Mouse (Mus musculus): ENCODE results near the gene Gm10720. TPM values are rescaled to one million over a fixed set of nuclear protein-coding genes. Genes with fewer than 3 reads are reported as not detected.
A peak's percentile ranks its signal among the peaks of the same experiment; 100 is the strongest.
"Not testable (repeated sequence)": the region's sequence is repeated elsewhere in the genome, so short reads cannot be mapped to it uniquely, and the experiment has no call there.

Gene Gm10720
- polyA plus RNA-seq (2012; rRNA removed): not detected in 2 replicates

DNA sequence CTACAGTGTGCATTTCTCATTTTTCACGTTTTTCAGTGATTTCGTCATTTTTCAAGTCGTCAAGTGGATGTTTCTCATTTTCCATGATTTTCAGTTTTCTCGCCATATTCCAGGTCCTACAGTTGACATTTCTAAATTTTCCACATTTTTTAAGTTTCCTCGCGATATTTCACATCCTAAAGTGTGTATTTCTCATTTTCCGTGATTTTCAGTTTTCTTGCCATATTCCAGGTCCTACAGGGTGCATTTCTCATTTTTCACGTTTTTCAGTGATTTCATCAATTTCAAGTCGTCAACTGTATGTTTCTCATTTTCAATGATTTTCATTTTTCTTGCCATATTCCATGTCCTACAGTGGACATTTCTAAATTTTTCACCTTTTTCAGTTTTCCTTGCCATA, at the start of gene Gm10720:
TSS of gene Gm10720 (plus strand) at position 301 of the 400 bp plus-strand sequence.
- DNase-seq (ENCODE audit: low read depth, low spot score): not testable (repeated sequence)
- 72% methylated on average over 5 of the region's 9 CpGs for WGBS

DNA sequence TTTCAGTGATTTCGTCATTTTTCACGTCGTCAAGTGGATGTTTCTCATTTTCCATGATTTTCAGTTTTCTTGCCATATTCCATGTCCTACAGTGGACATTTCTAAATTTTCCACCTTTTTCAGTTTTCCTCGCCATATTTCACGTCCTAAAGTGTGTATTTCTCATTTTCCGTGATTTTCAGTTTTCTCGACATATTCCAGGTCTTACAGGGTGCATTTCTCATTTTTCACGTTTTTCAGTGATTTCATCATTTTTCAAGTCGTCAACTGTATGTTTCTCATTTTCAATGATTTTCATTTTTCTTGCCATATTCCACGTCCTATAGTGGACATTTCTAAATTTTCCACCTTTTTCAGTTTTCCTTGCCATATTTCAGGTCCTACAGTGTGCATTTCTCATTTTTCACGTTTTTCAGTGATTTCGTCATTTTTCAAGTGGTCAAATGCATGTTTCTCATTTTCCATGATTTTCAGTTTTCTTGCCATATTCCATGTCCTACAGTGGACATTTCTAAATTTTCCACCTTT, 14.9 kb upstream of the Gm10720 start, which contains the start of gene Gm10722:
TSS of gene Gm10722 (plus strand) at position 478 of the 528 bp plus-strand sequence.
- 75% methylated on average over 12 of the region's 12 CpGs for WGBS
- DNase-seq (ENCODE audit: low read depth, low spot score): peak; percentile 19

DNA sequence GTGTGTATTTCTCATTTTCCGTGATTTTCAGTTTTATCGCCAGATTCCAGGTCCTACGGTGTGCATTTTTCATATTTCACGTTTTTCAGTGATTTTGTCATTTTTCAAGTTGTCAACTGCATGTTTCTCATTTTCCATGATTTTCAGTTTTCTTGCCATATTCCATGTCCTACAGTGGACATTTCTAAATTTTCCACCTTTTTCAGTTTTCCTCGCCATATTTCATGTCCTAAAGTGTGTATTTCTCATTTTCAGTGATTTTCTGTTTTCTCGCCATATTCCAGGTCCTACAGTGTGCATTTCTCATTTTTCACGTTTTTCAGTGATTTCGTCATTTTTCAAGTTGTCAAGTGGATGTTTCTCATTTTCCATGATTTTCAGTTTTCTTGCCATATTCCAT, 14.4 kb upstream of the Gm10720 start:
- 66% methylated on average over 8 of the region's 8 CpGs for WGBS
- DNase-seq (ENCODE audit: low read depth, low spot score): not testable (repeated sequence)

DNA sequence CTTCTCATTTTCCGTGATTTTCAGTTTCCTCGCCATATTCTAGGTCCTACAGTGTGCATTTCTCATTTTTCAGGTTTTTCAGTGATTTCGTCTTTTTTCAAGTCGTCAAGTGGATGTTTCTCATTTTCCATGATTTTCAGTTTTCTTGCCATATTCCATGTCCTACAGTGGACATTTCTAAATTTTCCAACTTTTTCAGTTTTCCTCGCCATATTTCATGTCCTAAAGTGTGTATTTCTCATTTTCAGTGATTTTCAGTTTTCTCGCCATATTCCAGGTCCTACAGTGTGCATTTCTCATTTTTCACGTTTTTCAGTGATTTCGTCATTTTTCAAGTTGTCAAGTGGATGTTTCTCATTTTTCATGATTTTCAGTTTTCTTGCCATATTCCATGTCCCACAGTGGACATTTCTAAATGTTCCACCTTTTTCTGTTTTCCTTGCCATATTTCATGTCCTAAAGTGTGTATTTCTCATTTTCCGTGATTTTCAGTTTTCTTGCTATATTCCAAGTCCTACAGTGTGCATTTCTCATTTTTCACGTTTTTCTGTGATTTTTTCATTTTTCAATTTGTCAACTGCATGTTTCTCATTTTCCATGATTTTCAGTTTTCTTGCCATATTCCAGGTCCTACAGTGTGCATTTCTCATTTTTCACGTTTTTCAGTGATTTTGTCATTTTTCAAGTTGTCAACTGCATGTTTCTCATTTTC, 13.3 kb upstream of the Gm10720 start:
- peak; percentile 1 for DNase-seq (ENCODE audit: low read depth, low spot score)

DNA sequence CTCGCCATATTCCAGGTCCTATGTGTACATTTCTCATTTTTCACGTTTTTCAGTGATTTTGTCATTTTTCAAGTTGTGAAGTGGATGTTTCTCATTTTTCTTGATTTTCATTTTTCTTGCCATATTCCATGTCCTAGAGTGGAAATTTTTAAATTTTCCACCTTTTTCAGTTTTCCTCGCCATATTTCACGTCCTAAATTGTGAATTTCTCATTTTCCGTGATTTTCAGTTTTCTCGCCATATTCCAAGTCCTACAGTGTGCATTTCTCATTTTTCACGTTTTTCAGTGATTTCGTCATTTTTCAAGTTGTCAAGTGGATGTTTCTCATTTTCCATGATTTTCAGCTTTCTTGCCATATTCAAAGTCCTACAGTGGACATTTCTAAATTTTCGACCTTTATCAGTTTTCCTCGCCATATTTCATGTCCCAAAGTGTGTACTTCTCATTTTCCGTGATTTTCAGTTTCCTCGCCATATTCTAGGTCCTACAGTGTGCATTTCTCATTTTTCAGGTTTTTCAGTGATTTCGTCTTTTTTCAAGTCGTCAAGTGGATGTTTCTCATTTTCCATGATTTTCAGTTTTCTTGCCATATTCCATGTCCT, 12.6 kb upstream of the Gm10720 start, which contains the start of gene Gm11168:
TSS of gene Gm11168 (plus strand) at position 553 of the 603 bp plus-strand sequence.
- WGBS: 76% methylated on average over 6 of the region's 14 CpGs
- not testable (repeated sequence) for DNase-seq (ENCODE audit: low read depth, low spot score)

More for the DNA sequence above, 13.3 kb upstream of the Gm10720 start:
- WGBS: 68% methylated on average over 9 of the region's 11 CpGs

DNA sequence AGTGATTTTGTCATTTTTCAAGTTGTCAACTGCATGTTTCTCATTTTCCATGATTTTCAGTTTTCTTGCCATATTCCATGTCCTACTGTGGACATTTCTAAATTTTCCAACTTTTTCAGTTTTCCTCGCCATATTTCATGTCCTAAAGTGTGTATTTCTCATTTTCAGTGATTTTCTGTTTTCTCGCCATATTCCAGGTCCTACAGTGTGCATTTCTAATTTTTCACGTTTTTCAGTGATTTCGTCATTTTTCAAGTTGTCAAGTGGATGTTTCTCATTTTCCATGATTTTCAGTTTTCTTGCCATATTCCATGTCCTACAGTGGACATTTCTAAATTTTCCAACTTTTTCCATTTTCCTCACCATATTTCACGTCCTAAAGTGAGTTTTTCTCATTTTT, 9.3 kb upstream of the Gm10720 start:
- not testable (repeated sequence) for DNase-seq (ENCODE audit: low read depth, low spot score)
- 85% methylated on average over 1 of the region's 5 CpGs for WGBS

DNA sequence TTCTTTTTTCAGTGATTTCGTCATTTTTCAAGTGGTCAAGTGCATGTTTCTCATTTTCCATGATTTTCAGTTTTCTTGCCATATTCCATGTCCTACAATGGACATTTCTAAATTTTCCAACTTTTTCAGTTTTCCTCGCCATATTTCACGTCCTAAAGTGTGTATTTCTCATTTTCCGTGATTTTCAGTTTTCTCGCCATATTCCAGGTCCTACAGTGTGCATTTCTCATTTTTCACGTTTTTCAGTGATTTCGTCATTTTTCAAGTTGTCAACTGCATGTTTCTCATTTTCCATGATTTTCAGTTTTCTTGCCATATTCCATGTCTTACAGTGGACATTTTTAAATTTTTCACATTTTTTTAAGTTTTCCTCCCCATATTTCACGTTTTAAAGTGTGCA, 8.8 kb upstream of the Gm10720 start:
- 73% methylated on average over 8 of the region's 8 CpGs for WGBS

DNA sequence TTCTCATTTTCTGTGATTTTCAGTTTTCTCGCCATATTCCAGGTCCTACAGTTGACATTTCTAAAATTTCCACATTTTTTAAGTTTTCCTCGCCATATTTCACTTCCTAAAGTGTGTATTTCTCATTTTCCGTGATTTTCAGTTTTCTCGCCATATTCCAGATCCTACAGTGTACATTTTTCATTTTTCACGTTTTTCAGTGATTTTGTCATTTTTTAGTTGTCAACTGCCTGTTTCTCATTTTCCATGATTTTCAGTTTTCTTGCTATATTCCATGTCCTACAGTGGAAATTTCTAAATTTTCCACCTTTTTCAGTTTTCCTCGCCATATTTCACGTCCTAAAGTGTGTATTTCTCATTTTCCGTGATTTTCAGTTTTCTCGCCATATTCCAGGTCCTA, 8.2 kb upstream of the Gm10720 start:
- WGBS: 81% methylated on average over 8 of the region's 9 CpGs
- DNase-seq (ENCODE audit: low read depth, low spot score): peak; percentile 1

More for the DNA sequence above, 8.8 kb upstream of the Gm10720 start:
- DNase-seq (ENCODE audit: low read depth, low spot score): not testable (repeated sequence)

DNA sequence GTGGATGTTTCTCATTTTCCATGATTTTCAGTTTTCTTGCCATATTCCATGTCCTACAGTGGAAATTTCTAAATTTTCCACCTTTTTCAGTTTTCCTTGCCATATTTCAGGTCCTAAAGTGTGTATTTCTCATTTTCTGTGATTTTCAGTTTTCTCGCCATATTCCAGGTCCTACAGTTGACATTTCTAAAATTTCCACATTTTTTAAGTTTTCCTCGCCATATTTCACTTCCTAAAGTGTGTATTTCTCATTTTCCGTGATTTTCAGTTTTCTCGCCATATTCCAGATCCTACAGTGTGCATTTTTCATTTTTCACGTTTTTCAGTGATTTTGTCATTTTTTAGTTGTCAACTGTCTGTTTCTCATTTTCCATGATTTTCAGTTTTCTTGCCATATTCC, 6.1 kb upstream of the Gm10720 start:
- WGBS: no CpG with 5 or more reads among the region's 5 CpGs
- not testable (repeated sequence) for DNase-seq (ENCODE audit: low read depth, low spot score)

DNA sequence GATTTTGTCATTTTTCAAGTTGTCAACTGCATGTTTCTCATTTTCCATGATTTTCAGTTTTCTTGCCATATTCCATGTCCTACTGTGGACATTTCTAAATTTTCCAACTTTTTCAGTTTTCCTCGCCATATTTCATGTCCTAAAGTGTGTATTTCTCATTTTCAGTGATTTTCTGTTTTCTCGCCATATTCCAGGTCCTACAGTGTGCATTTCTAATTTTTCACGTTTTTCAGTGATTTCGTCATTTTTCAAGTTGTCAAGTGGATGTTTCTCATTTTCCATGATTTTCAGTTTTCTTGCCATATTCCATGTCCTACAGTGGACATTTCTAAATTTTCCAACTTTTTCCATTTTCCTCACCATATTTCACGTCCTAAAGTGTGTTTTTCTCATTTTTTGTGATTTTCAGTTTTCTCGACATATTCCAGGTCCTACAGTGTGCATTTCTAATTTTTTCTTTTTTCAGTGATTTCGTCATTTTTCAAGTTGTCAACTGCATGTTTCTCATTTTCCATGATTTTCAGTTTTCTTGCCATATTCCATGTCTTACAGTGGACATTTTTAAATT, 3.3 kb upstream of the Gm10720 start:
- not testable (repeated sequence) for DNase-seq (ENCODE audit: low read depth, low spot score)
- 81% methylated on average over 3 of the region's 7 CpGs for WGBS

DNA sequence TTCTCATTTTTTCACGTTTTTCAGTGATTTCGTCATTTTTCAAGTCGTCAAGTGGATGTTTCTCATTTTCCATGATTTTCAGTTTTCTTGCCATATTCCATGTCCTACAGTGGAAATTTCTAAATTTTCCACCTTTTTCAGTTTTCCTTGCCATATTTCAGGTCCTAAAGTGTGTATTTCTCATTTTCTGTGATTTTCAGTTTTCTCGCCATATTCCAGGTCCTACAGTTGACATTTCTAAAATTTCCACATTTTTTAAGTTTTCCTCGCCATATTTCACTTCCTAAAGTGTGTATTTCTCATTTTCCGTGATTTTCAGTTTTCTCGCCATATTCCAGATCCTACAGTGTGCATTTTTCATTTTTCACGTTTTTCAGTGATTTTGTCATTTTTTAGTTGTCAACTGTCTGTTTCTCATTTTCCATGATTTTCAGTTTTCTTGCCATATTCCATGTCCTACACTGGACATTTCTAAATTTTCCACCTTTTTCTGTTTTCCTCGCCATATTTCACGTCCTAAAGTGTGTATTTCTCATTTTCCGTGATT, 2.6 kb upstream of the Gm10720 start, which contains the start of gene Gm10721:
TSS of gene Gm10721 (plus strand) at position 408 of the 547 bp plus-strand sequence.
- not testable (repeated sequence) for DNase-seq (ENCODE audit: low read depth, low spot score)
- no CpG with 5 or more reads among the region's 11 CpGs for WGBS

DNA sequence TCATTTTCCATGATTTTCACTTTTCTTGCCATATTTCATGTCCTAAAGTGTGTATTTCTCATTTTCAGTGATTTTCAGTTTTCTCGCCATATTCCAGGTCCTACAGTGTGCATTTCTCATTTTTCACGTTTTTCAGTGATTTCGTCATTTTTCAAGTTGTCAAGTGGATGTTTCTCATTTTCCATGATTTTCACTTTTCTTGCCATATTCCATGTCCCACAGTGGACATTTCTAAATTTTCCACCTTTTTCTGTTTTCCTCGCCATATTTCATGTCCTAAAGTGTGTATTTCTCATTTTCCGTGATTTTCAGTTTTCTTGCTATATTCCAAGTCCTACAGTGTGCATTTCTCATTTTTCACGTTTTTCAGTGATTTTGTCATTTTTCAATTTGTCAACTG, 442 bp downstream of the Gm10720 start:
- 84% methylated on average over 6 of the region's 6 CpGs for WGBS
- DNase-seq (ENCODE audit: low read depth, low spot score): not testable (repeated sequence)

DNA sequence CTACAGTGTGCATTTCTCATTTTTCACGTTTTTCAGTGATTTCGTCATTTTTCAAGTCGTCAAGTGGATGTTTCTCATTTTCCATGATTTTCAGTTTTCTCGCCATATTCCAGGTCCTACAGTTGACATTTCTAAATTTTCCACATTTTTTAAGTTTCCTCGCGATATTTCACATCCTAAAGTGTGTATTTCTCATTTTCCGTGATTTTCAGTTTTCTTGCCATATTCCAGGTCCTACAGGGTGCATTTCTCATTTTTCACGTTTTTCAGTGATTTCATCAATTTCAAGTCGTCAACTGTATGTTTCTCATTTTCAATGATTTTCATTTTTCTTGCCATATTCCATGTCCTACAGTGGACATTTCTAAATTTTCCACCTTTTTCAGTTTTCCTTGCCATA, 1.7 kb downstream of the Gm10720 start, which contains the start of gene Gm10719:
TSS of gene Gm10719 (plus strand) at position 301 of the 400 bp plus-strand sequence.
- DNase-seq (ENCODE audit: low read depth, low spot score): not testable (repeated sequence)
- WGBS: 71% methylated on average over 1 of the region's 9 CpGs

DNA sequence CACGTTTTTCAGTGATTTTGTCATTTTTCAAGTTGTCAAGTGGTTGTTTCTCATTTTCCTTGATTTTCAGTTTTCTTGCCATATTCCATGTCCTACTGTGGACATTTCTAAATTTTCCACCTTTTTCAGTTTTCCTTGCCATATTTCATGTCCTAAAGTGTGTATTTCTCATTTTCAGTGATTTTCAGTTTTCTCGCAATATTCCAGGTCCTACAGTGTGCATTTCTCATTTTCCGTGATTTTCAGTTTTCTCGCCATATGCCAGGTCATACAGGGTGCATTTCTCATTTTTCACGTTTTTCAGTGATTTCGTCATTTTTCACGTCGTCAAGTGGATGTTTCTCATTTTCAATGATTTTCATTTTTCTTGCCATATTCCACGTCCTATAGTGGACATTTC, 3.5 kb downstream of the Gm10720 start:
- DNase-seq (ENCODE audit: low read depth, low spot score): not testable (repeated sequence)
- 61% methylated on average over 9 of the region's 9 CpGs for WGBS

DNA sequence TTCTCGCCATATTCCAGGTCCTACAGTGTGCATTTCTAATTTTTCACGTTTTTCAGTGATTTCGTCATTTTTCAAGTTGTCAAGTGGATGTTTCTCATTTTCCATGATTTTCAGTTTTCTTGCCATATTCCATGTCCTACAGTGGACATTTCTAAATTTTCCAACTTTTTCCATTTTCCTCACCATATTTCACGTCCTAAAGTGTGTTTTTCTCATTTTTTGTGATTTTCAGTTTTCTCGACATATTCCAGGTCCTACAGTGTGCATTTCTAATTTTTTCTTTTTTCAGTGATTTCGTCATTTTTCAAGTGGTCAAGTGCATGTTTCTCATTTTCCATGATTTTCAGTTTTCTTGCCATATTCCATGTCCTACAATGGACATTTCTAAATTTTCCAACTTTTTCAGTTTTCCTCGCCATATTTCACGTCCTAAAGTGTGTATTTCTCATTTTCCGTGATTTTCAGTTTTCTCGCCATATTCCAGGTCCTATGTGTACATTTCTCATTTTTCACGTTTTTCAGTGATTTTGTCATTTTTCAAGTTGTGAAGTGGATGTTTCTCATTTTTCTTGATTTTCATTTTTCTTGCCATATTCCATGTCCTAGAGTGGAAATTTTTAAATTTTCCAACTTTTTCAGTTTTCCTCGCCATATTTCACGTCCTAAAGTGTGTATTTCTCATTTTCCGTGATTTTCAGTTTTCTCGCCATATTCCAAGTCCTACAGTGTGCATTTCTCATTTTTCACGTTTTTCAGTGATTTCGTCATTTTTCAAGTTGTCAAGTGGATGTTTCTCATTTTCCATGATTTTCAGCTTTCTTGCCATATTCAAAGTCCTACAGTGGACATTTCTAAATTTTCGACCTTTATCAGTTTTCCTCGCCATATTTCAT, 4.6 kb downstream of the Gm10720 start:
- 81% methylated on average over 17 of the region's 19 CpGs for WGBS
- not testable (repeated sequence) for DNase-seq (ENCODE audit: low read depth, low spot score)

DNA sequence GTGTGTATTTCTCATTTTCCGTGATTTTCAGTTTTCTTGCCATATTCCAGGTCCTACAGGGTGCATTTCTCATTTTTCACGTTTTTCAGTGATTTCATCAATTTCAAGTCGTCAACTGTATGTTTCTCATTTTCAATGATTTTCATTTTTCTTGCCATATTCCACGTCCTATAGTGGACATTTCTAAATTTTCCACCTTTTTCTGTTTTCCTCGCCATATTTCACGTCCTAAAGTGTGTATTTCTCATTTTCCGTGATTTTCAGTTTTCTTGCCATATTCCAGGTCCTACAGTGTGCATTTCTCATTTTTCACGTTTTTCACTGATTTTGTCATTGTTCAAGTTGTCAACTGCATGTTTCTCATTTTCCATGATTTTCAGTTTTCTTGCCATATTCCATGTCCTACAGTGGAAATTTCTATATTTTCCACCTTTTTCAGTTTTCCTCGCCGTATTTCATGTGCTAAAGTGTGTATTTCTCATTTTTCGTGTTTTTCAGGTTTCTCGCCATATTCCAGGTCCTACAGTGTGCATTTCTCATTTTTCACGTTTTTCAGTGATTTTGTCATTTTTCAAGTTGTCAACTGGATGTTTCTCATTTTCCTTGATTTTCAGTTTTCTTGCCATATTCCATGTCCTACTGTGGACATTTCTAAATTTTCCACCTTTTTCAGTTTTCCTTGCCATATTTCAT, 7.0 kb downstream of the Gm10720 start:
- DNase-seq (ENCODE audit: low read depth, low spot score): not testable (repeated sequence)
- WGBS: 76% methylated on average over 11 of the region's 13 CpGs

DNA sequence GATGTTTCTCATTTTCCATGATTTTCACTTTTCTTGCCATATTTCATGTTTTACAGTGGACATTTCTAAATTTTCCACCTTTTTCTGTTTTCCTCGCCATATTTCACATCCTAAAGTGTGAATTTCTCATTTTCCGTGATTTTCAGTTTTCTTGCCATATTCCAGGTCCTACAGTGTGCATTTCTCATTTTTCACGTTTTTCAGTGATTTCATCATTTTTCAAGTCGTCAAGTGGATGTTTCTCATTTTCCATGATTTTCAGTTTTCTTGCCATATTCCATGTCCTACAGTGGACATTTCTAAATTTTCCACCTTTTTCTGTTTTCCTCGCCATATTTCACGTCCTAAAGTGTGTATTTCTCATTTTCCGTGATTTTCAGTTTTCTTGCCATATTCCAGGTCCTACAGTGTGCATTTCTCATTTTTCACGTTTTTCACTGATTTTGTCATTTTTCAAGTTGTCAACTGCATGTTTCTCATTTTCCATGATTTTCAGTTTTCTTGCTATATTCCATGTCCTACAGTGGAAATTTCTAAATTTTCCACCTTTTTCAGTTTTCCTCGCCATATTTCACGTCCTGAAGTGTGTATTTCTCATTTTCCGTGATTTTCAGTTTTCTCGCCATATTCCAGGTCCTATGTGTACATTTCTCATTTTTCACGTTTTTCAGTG, 8.0 kb downstream of the Gm10720 start, which contains the start of gene Gm10718:
TSS of gene Gm10718 (plus strand) at position 236 of the 673 bp plus-strand sequence.
- WGBS: 76% methylated on average over 12 of the region's 13 CpGs
- DNase-seq (ENCODE audit: low read depth, low spot score): not testable (repeated sequence)

All from large intestine, adult 2 months (tissue).